Mouse (Mus musculus): ENCODE data around the gene Ank. TPM values are rescaled to one million over a fixed set of nuclear protein-coding genes. Genes with fewer than 3 reads are reported as not detected.

The Ank gene
- polyA plus RNA-seq, 1 experiment from 2014 or later, result 16.2 TPM

DNA sequence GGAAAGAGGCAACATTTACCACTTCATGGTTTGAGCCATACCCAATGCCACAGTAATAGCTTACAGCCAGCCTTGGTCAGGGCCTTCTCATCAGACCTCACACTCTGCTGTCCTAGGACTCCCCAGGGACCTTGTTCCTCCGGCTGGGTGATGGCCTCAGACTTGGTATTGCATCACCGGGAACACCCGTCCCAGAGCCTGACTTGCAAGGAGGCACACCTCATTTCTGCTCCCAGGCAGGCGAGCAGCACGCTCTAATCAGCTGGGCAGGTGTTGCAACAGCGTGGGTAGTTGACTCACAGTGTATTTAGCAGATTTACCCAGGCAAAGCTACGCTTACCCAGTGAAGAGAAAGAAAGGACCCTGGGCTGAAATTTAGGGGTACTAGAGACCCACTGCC is 11.2 kb downstream of the Ank start:
- ATAC-seq (ENCODE audit: low FRiP score, low TSS enrichment) (peak; percentile 97), DNase-seq (ENCODE audit: low spot score) (peak; percentile 89)
- Histone ChIP-seq H3K9me3 (ENCODE audit: control insufficient read depth, low read length) (no peaks in the 10 kb centered on the region), H3K36me3 (ENCODE audit: control insufficient read depth, insufficient read depth, low read length) (no peaks in the 10 kb centered on the region), H3K4me2 (replicated peaks; ENCODE audit: low read depth) (no peak overlapping the region), H3K9ac (ENCODE audit: low read length) (no peak overlapping the region), H3K27ac (replicated peaks) (peak overlapping the region; percentile 74), H3K4me1 (replicated peaks; ENCODE audit: control insufficient read depth, insufficient read depth) (0 out of 2 replicates have a peak, but pooled peaks cover 2% of the 10 kb centered on the region), H3K27me3 (ENCODE audit: control insufficient read depth, insufficient read depth, low read length) (no peaks in the 10 kb centered on the region), H3K4me3 (ENCODE audit: low read depth, low read length) (no peak overlapping the region)
- TF ChIP-seq EP300 (optimal IDR thresholded peaks at IDR 0.05) (no peak), CTCF (IDR thresholded peaks at IDR 0.05; ENCODE audit: low read depth) (no peak)
- 50% methylated on average over 7 of the region's 7 CpGs for WGBS

DNA sequence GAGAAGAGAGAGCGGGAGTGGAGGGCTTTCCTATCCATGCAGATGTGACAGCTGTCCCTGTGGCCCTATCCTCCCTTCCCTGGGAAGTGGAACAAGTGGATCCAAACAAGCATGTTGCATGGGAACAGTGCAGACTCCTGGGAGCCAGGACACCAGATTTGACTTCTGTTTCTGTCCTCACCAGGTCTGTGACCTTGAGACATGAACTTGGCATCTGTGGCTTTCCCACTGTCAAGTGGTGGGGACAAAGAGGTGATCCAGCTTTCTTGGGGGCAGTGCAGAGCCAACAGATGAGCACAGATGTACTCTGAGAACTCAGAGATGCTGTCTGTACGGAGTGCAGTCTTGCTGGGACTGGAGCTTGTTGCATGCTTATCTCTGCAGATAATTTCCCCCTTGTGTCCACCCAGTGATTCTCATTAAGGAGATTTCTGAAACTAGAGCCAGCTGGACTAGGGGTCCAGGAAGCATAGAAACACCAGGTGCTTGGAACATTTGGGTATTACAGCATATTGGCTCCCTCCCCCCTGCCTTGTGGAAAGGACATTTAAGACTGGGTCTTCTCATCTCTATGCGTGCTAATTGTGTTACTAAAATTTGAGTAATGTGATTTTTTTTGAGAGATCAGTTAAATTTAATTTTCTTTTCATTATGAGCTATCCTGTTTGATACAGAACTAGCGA is 14.0 kb downstream of the Ank start:
- Histone ChIP-seq H3K4me3 (ENCODE audit: low read depth, low read length) (no peak overlapping the region), H3K9ac (ENCODE audit: low read length) (no peak overlapping the region), H3K27ac (replicated peaks) (no peak overlapping the region), H3K4me1 (replicated peaks; ENCODE audit: control insufficient read depth, insufficient read depth) (peaks cover 3% of the 10 kb centered on the region; the same call in 1 of the 2 replicates), H3K27me3 (ENCODE audit: control insufficient read depth, insufficient read depth, low read length) (no peaks in the 10 kb centered on the region), H3K9me3 (ENCODE audit: control insufficient read depth, low read length) (no peaks in the 10 kb centered on the region), H3K4me2 (replicated peaks; ENCODE audit: low read depth) (no peak overlapping the region), H3K36me3 (ENCODE audit: control insufficient read depth, insufficient read depth, low read length) (no peaks in the 10 kb centered on the region)
- TF ChIP-seq EP300 (optimal IDR thresholded peaks at IDR 0.05), result no peak
- no peak for TF ChIP-seq CTCF (IDR thresholded peaks at IDR 0.05; ENCODE audit: low read depth)
- ATAC-seq (ENCODE audit: low FRiP score, low TSS enrichment) (no peak), DNase-seq (ENCODE audit: low spot score) (no peak)
- 82% methylated on average over 4 of the region's 4 CpGs for WGBS

DNA sequence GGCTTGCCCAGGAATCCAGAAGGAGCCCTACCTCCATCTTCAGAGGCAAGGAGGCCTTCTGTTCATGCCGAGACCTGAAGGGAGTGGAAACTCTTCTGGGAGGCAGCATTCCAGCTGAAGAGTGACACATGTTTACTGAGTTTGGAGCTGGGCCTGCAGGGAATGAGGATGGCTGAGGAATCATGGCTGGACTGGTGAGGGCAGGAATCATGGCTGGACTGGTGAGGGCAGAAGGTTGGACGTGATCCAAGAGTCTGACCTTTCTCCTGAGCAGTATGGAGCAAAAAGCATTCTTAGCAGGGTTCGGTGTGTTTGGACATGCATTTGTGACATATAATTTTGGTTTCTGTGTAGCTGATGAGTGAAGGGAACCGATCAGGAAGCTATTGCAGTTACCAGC is 15.5 kb downstream of the Ank start:
- no peak overlapping the region for H3K4me3 ChIP-seq (ENCODE audit: low read depth, low read length)
- ATAC-seq (ENCODE audit: low FRiP score, low TSS enrichment) (no peak), DNase-seq (ENCODE audit: low spot score) (no peak)
- H3K36me3 ChIP-seq (ENCODE audit: control insufficient read depth, insufficient read depth, low read length), result no peaks in the 10 kb centered on the region
- no peak overlapping the region for H3K9ac ChIP-seq (ENCODE audit: low read length)
- H3K27me3 ChIP-seq (ENCODE audit: control insufficient read depth, insufficient read depth, low read length), result no peaks in the 10 kb centered on the region
- H3K27ac ChIP-seq (replicated peaks), result no peak overlapping the region
- WGBS, result 51% methylated on average over 4 of the region's 4 CpGs
- H3K4me2 ChIP-seq (replicated peaks; ENCODE audit: low read depth), result no peak overlapping the region
- H3K9me3 ChIP-seq (ENCODE audit: control insufficient read depth, low read length), result no peaks in the 10 kb centered on the region
- TF ChIP-seq EP300 (optimal IDR thresholded peaks at IDR 0.05) (no peak), CTCF (IDR thresholded peaks at IDR 0.05; ENCODE audit: low read depth) (no peak)
- H3K4me1 ChIP-seq (replicated peaks; ENCODE audit: control insufficient read depth, insufficient read depth), result peaks cover 7% of the 10 kb centered on the region; the same call in 1 of the 2 replicates

DNA sequence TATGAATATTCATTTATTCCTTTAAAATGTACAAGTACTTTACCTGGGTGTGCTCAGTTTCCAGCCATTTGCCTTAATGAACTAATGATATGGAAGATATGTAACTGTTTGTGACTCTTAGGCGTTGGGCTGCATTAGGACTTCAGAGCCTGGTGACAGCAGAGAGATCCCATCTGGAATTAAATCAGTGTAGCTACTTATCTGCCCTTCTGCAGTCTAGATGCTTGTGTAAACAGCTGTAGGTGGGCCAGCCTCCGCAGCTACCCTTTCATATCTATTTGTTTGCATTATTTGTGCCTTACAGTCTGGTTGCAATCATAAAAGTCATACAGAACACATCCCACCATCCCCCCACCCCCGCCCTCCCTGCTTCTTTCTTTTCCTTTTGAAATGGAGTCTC is 16.7 kb downstream of the Ank start:
- DNase-seq (ENCODE audit: low spot score), result no peak
- peaks cover 4% of the 10 kb centered on the region; the same call in 1 of the 2 replicates for H3K4me1 ChIP-seq (replicated peaks; ENCODE audit: control insufficient read depth, insufficient read depth)
- H3K9ac ChIP-seq (ENCODE audit: low read length), result no peak overlapping the region
- no peak for ATAC-seq (ENCODE audit: low FRiP score, low TSS enrichment)
- H3K9me3 ChIP-seq (ENCODE audit: control insufficient read depth, low read length), result no peaks in the 10 kb centered on the region
- 50% methylated on average over 3 of the region's 3 CpGs for WGBS
- no peak for TF ChIP-seq EP300 (optimal IDR thresholded peaks at IDR 0.05)
- no peak for TF ChIP-seq CTCF (IDR thresholded peaks at IDR 0.05; ENCODE audit: low read depth)
- no peaks in the 10 kb centered on the region for H3K36me3 ChIP-seq (ENCODE audit: control insufficient read depth, insufficient read depth, low read length)
- H3K4me2 ChIP-seq (replicated peaks; ENCODE audit: low read depth), result no peak overlapping the region
- no peaks in the 10 kb centered on the region for H3K27me3 ChIP-seq (ENCODE audit: control insufficient read depth, insufficient read depth, low read length)
- H3K27ac ChIP-seq (replicated peaks), result no peak overlapping the region
- H3K4me3 ChIP-seq (ENCODE audit: low read depth, low read length), result no peak overlapping the region

GRCm38 (mm10) chr15:27485567-27486278 is 19.2 kb downstream of the Ank start:
- H3K36me3 ChIP-seq (ENCODE audit: control insufficient read depth, insufficient read depth, low read length), result no peaks in the 10 kb centered on the region
- TF ChIP-seq CTCF (IDR thresholded peaks at IDR 0.05; ENCODE audit: low read depth), result no peak
- TF ChIP-seq EP300 (optimal IDR thresholded peaks at IDR 0.05), result no peak
- ATAC-seq (ENCODE audit: low FRiP score, low TSS enrichment) (peak; percentile 36; the same call in 1 of the 2 replicates), DNase-seq (ENCODE audit: low spot score) (no peak)
- H3K27me3 ChIP-seq (ENCODE audit: control insufficient read depth, insufficient read depth, low read length), result no peaks in the 10 kb centered on the region
- peak overlapping the region; percentile 28; the same call in 1 of the 2 replicates for H3K4me2 ChIP-seq (replicated peaks; ENCODE audit: low read depth)
- H3K4me3 ChIP-seq (ENCODE audit: low read depth, low read length), result no peak overlapping the region
- H3K27ac ChIP-seq (replicated peaks), result no peak overlapping the region
- no peak overlapping the region for H3K9ac ChIP-seq (ENCODE audit: low read length)
- peaks cover 12% of the 10 kb centered on the region for H3K4me1 ChIP-seq (replicated peaks; ENCODE audit: control insufficient read depth, insufficient read depth)
- 33% methylated on average over 12 of the region's 12 CpGs for WGBS
- no peaks in the 10 kb centered on the region for H3K9me3 ChIP-seq (ENCODE audit: control insufficient read depth, low read length)

- peaks cover 12% of the 10 kb centered on the region for H3K4me1 ChIP-seq (replicated peaks; ENCODE audit: control insufficient read depth, insufficient read depth)
- no peak overlapping the region for H3K9ac ChIP-seq (ENCODE audit: low read length)
- DNase-seq (ENCODE audit: low spot score) (no peak), ATAC-seq (ENCODE audit: low FRiP score, low TSS enrichment) (no peak)
- no peaks in the 10 kb centered on the region for H3K9me3 ChIP-seq (ENCODE audit: control insufficient read depth, low read length)
- H3K27me3 ChIP-seq (ENCODE audit: control insufficient read depth, insufficient read depth, low read length), result no peaks in the 10 kb centered on the region
- no peaks in the 10 kb centered on the region for H3K36me3 ChIP-seq (ENCODE audit: control insufficient read depth, insufficient read depth, low read length)
- no peak for TF ChIP-seq EP300 (optimal IDR thresholded peaks at IDR 0.05)
- no peak for TF ChIP-seq CTCF (IDR thresholded peaks at IDR 0.05; ENCODE audit: low read depth)
- no peak overlapping the region; the same call in 1 of the 2 replicates for H3K4me2 ChIP-seq (replicated peaks; ENCODE audit: low read depth)
- 51% methylated on average over 5 of the region's 5 CpGs for WGBS
- H3K4me3 ChIP-seq (ENCODE audit: low read depth, low read length), result no peak overlapping the region
- no peak overlapping the region for H3K27ac ChIP-seq (replicated peaks)
These were observed 19.8 kb downstream of the Ank start for GRCm38 (mm10) chr15:27486279-27486618.
